Mouse (Mus musculus): ENCODE measurements around the gene Ccp110. TPM values are rescaled to one million over a fixed set of nuclear protein-coding genes. Genes with fewer than 3 reads are reported as not detected.

The Ccp110 gene
- 1 to 10 TPM; 1.2 to 1.9 (median 1.7) TPM for total RNA-seq (2022)

- DNase-seq (ENCODE audit: low spot score): peak; percentile 97
These were observed at the start of gene Ccp110 for GRCm38 (mm10) chr7:118712228-118713173. TSS of gene Ccp110 (plus strand) at chr7:118712552.

GRCm38 (mm10) chr7:118667773-118668172, 44.6 kb upstream of the Ccp110 start:
- no peak for DNase-seq (ENCODE audit: low spot score)

- DNase-seq (ENCODE audit: low spot score): no peak
These were observed 42.2 kb upstream of the Ccp110 start for GRCm38 (mm10) chr7:118670142-118670541.

- DNase-seq (ENCODE audit: low spot score): peak; percentile 44
These were observed 35.5 kb upstream of the Ccp110 start for GRCm38 (mm10) chr7:118676826-118677225.

- DNase-seq (ENCODE audit: low spot score): peak; percentile 54
These were observed 24.2 kb upstream of the Ccp110 start for GRCm38 (mm10) chr7:118688199-118688598.

GRCm38 (mm10) chr7:118689088-118689487, 23.3 kb upstream of the Ccp110 start:
- no peak for DNase-seq (ENCODE audit: low spot score)

- no peak for DNase-seq (ENCODE audit: low spot score)
These were observed 21.1 kb upstream of the Ccp110 start for GRCm38 (mm10) chr7:118691287-118691686.

- DNase-seq (ENCODE audit: low spot score): no peak
These were observed 16.2 kb upstream of the Ccp110 start for GRCm38 (mm10) chr7:118696146-118696545.

- no peak for DNase-seq (ENCODE audit: low spot score)
These were observed 15.2 kb upstream of the Ccp110 start for GRCm38 (mm10) chr7:118697168-118697567.

GRCm38 (mm10) chr7:118698882-118699281, 13.5 kb upstream of the Ccp110 start:
- no peak for DNase-seq (ENCODE audit: low spot score)

- DNase-seq (ENCODE audit: low spot score): no peak
These were observed 9.2 kb upstream of the Ccp110 start for GRCm38 (mm10) chr7:118703144-118703561.

- no peak for DNase-seq (ENCODE audit: low spot score)
These were observed 8.1 kb upstream of the Ccp110 start for GRCm38 (mm10) chr7:118704001-118704850.

GRCm38 (mm10) chr7:118705101-118705961, 7.0 kb upstream of the Ccp110 start, which contains the start of gene Gde1:
TSS of gene Gde1 (minus strand) at chr7:118705778.
- DNase-seq (ENCODE audit: low spot score): peak; percentile 90

- no peak for DNase-seq (ENCODE audit: low spot score)
These were observed 6.3 kb upstream of the Ccp110 start for GRCm38 (mm10) chr7:118706051-118706450.

GRCm38 (mm10) chr7:118706488-118706887, 5.9 kb upstream of the Ccp110 start:
- DNase-seq (ENCODE audit: low spot score): no peak

GRCm38 (mm10) chr7:118707216-118707615, 5.1 kb upstream of the Ccp110 start:
- DNase-seq (ENCODE audit: low spot score): no peak

- no peak for DNase-seq (ENCODE audit: low spot score)
These were observed 4.3 kb upstream of the Ccp110 start for GRCm38 (mm10) chr7:118708002-118708401.

GRCm38 (mm10) chr7:118710776-118711175, 1.6 kb upstream of the Ccp110 start:
- DNase-seq (ENCODE audit: low spot score): no peak

GRCm38 (mm10) chr7:118714873-118715272, 2.5 kb downstream of the Ccp110 start:
- no peak for DNase-seq (ENCODE audit: low spot score)

- no peak for DNase-seq (ENCODE audit: low spot score)
These were observed 5.7 kb downstream of the Ccp110 start for GRCm38 (mm10) chr7:118718066-118718465.

- DNase-seq (ENCODE audit: low spot score): no peak
These were observed 11.6 kb downstream of the Ccp110 start for GRCm38 (mm10) chr7:118723927-118724326.
